Mouse (Mus musculus) kidney, postnatal 0 days (tissue): ENCODE results near the gene Olfr911-ps1. TPM values are rescaled to one million over a fixed set of nuclear protein-coding genes. Genes with fewer than 3 reads are reported as not detected.

Experiments
- ATAC-seq: fragments of 200-750 bp; cut with Nextera tagmentation; replicated peaks from 2 replicates; pipeline ENCODE4 v1.8.0; 2017; ENCODE audit warnings: low read depth, moderate number of reproducible peaks, moderate TSS enrichment, moderate library complexity; ENCODE audit not compliant: low FRiP score
- DNase-seq: peaks from one replicate; pipeline ENCODE4 v3.0.0-alpha.2; 2016; ENCODE audit warnings: low spot score
- H3K27ac ChIP-seq: fragments of 300-500 bp; sonication (generic); 2 replicates; pipeline ENCODE4 v1.5.1; 2014; ENCODE audit warnings: mild to moderate bottlenecking
- H3K27me3 ChIP-seq: fragments of 300-500 bp; sonication (generic); 2 replicates; pipeline ENCODE4 v1.6.1; 2014; ENCODE audit warnings: low read length, mixed read lengths; ENCODE audit not compliant: insufficient read depth
- H3K36me3 ChIP-seq: fragments of 300-500 bp; sonication (generic); 2 replicates; pipeline ENCODE4 v1.6.1; 2014; ENCODE audit warnings: low read length, mixed read lengths; ENCODE audit not compliant: insufficient read depth
- H3K4me1 ChIP-seq: fragments of 300-500 bp; sonication (generic); replicated peaks from 2 replicates; pipeline ENCODE4 v1.6.1; 2014; ENCODE audit warnings: antibody characterized with exemption, low read length, mixed read lengths; ENCODE audit not compliant: insufficient read depth
- H3K4me2 ChIP-seq: fragments of 300-500 bp; sonication (generic); 2 replicates; pipeline ENCODE4 v1.6.1; 2014; ENCODE audit warnings: mild to moderate bottlenecking, low read length, moderate library complexity, mixed read lengths
- H3K4me3 ChIP-seq: fragments of 300-500 bp; sonication (generic); replicated peaks from 2 replicates; pipeline ENCODE4 v1.5.1; 2014; ENCODE audit warnings: low read depth, low read length
- H3K9ac ChIP-seq: fragments of 300-500 bp; sonication (generic); 2 replicates; pipeline ENCODE4 v1.6.1; 2014; ENCODE audit warnings: low read depth, low read length
- H3K9me3 ChIP-seq: fragments of 300-500 bp; sonication (generic); replicated peaks from 2 replicates; pipeline ENCODE4 v1.6.1; 2016; ENCODE audit warnings: low read length, inconsistent platforms, mixed read lengths
- CTCF ChIP-seq: IDR thresholded peaks from 2 replicates; pipeline ENCODE4 v1.5.1; 2016; ENCODE audit warnings: antibody characterized with exemption, low read depth, mild to moderate bottlenecking, moderate library complexity
- WGBS: fragments of 180-500 bp; shearing (Covaris S2); extraction: QIAGEN DNeasy Blood & Tissue Kit; methylation state at CpG from one replicate; pipeline ENCODE4 v1.1.7; 2014; 5-methylcytosine and 5-hydroxymethylcytosine counted together
- polyA plus RNA-seq: library from polyadenylated mRNA; unstranded; fragments of >200 nt; fragmentation: Nextera tagmentation; extraction: Ambion mirVana; gene quantifications from 2 replicates; pipeline ENCODE4 v1.2.1, GENCODE M21; 2015

Gene Olfr911-ps1
- polyA plus RNA-seq: not detected in 2 replicates

DNA sequence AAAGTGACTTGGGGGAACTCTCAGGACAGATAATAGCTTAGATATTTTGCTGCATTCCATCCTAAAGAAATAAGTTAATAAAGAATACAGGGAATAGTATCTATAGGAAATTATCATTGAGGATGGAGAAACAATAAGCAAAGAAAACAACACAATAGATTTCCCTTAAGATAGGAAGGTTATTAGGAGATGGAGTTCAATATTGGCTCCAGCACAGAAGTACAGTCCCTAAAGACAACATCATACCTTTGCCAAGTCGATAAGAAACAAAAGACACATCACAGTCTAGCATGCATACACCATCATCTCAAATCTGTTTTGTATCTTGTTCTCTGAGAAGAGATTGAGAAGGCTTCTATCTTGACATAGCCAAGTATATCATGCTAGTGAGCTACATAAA lies at the start of gene Olfr911-ps1:
Gene Olfr911-ps1, plus strand, starts transcription at position 301 of the 400 bp plus-strand sequence.
- Histone ChIP-seq H3K4me1 (no peaks in the 10 kb centered on the region), H3K9me3 (no peaks in the 10 kb centered on the region), H3K9ac (no peak within 1 kb of the TSS), H3K27ac (no peak within 1 kb of the TSS), H3K27me3 (no peaks in the 10 kb centered on the region), H3K36me3 (no peaks in the 10 kb centered on the region), H3K4me2 (no peak within 1 kb of the TSS), H3K4me3 (no peak within 1 kb of the TSS)
- ATAC-seq (no peak), DNase-seq (no peak)
- 79% methylated on average over 1 of the region's 1 CpGs for WGBS
- no peak for TF ChIP-seq CTCF

DNA sequence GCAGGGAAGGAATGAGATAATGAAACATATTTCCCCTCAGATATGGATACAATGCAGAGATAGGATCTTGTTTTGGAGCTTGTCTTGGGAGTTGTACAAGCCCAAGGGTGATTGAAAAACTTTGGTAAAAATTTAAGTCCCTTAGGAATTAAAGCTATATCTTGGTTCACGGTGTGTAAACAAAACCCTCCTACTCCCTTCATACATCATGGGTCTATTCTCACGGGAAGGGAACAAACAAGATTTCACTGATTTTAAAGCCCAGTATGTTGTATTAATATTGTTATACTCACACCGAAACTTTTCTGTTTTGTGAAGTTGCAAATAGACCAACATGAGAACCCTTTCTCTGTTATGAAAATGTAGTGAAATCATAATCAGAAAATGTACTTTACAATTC lies 34.6 kb upstream of the Olfr911-ps1 start, which contains the start of gene Olfr906:
Gene Olfr906, plus strand, starts transcription at position 301 of the 400 bp plus-strand sequence.
- no peak for ATAC-seq
- 77% methylated on average over 3 of the region's 3 CpGs for WGBS
- TF ChIP-seq CTCF: no peak

DNA sequence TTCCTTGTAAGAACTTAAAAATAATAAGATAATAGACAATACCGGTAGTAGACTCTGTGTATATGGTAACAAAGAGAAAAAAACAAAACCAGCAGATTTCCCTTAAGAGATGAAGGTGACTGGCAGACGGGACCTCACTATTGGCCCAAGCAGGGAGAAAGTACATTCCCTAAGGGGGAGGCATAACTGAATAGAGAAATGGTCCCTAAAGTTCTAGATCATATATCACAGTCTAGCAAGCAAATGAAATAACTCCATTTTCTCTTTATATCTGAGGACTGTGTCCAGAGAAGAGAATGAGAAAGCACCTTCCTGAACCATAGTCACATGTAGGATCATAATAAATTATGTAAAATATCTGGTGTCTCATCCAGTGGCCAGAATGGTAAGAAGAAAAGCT lies 25.9 kb upstream of the Olfr911-ps1 start, which contains the start of gene Olfr907:
Gene Olfr907, plus strand, starts transcription at position 301 of the 400 bp plus-strand sequence.
- Histone ChIP-seq H3K4me1 (no peaks in the 10 kb centered on the region), H3K9me3 (no peaks in the 10 kb centered on the region), H3K36me3 (no peaks in the 10 kb centered on the region), H3K4me3 (no peak within 1 kb of the TSS), H3K27me3 (no peaks in the 10 kb centered on the region), H3K27ac (no peak within 1 kb of the TSS), H3K4me2 (no peak within 1 kb of the TSS), H3K9ac (no peak within 1 kb of the TSS)
- 77% methylated on average over 2 of the region's 2 CpGs for WGBS
- DNase-seq (no peak), ATAC-seq (no peak)
- no peak for TF ChIP-seq CTCF

More for the DNA sequence above, 34.6 kb upstream of the Olfr911-ps1 start, which contains the start of gene Olfr906:
- H3K9me3 ChIP-seq: no peaks in the 10 kb centered on the region
- no peaks in the 10 kb centered on the region for H3K27me3 ChIP-seq
- no peak for DNase-seq
- no peak within 1 kb of the TSS for H3K27ac ChIP-seq
- no peaks in the 10 kb centered on the region for H3K4me1 ChIP-seq
- H3K36me3 ChIP-seq: no peaks in the 10 kb centered on the region
- no peak within 1 kb of the TSS for H3K9ac ChIP-seq
- H3K4me3 ChIP-seq: no peak within 1 kb of the TSS
- no peak within 1 kb of the TSS for H3K4me2 ChIP-seq

DNA sequence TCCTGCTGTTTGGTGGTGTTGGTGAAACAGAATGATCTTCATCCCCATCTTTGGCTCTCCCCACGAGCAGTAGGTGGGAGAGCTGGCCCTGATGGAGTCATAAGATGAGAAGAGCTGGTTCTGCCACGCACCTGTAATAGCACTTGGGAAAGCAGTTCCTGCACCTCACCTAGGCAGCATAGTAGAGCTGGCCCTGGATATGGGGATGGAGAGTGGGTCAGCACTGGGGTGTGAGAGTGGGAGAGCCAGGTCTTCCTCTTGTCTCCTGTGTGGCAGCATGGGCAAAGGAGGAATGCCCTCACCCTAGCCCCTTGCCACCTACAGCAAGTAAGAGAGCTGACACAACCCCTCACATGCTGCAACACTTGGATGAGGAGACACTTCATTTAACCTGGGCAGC lies 9.0 kb upstream of the Olfr911-ps1 start:
- WGBS: 74% methylated on average over 2 of the region's 2 CpGs
- no peak overlapping the region for H3K27ac ChIP-seq
- no peak overlapping the region for H3K9ac ChIP-seq

DNA sequence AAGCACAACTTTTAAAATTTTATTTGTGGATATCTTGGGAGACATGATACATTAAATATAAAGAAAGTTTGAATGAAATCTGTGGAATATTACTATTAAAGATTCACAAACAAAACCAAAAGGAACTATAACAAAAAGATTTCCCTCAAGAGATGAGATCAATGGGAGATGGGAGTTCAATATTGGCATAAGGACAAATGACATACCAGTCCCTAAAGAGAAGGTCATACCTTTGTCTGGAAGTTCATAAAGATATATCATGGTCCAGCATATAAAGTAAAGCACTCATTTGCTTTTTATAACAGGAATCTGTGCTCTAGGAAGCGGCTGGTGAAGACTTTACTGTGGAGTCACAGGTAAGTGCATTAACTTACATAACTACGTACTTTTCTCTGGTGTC lies 16.2 kb downstream of the Olfr911-ps1 start, which contains the start of gene Olfr910:
Gene Olfr910, plus strand, starts transcription at position 301 of the 400 bp plus-strand sequence.
- DNase-seq (no peak), ATAC-seq (no peak)
- 86% methylated on average over 2 of the region's 2 CpGs for WGBS
- H3K4me1 ChIP-seq: no peaks in the 10 kb centered on the region
- H3K36me3 ChIP-seq: no peaks in the 10 kb centered on the region
- H3K9ac ChIP-seq: no peak within 1 kb of the TSS
- no peak within 1 kb of the TSS for H3K4me3 ChIP-seq
- no peak within 1 kb of the TSS for H3K4me2 ChIP-seq
- no peaks in the 10 kb centered on the region; the same call in 1 of the 2 replicates for H3K9me3 ChIP-seq
- no peak for TF ChIP-seq CTCF
- H3K27me3 ChIP-seq: no peaks in the 10 kb centered on the region
- no peak within 1 kb of the TSS for H3K27ac ChIP-seq

More for the DNA sequence above, 9.0 kb upstream of the Olfr911-ps1 start:
- Histone ChIP-seq H3K4me3 (no peak overlapping the region), H3K4me1 (no peaks in the 10 kb centered on the region), H3K9me3 (no peaks in the 10 kb centered on the region), H3K27me3 (no peaks in the 10 kb centered on the region), H3K36me3 (no peaks in the 10 kb centered on the region), H3K4me2 (no peak overlapping the region)
- no peak for TF ChIP-seq CTCF
- DNase-seq (no peak), ATAC-seq (no peak)

Other genes starting within 250 kb of the Olfr911-ps1 start
- not detected in 2 replicates for gene Olfr896-ps1, start 230.5 kb upstream of the Olfr911-ps1 start, polyA plus RNA-seq
- not detected in 2 replicates for gene Olfr25, start 192.5 kb upstream of the Olfr911-ps1 start, polyA plus RNA-seq
- not detected in 2 replicates for gene Olfr898, start 173.2 kb upstream of the Olfr911-ps1 start, polyA plus RNA-seq
- not detected in 2 replicates for gene Olfr250, start 154.7 kb upstream of the Olfr911-ps1 start, polyA plus RNA-seq
- gene Olfr251, start 144.5 kb upstream of the Olfr911-ps1 start, polyA plus RNA-seq: not detected in 2 replicates
- gene Olfr147, start 119.9 kb upstream of the Olfr911-ps1 start, polyA plus RNA-seq: not detected in 2 replicates
- gene Olfr901, start 92.1 kb upstream of the Olfr911-ps1 start, polyA plus RNA-seq: not detected in 2 replicates
- gene Olfr902, start 73.9 kb upstream of the Olfr911-ps1 start, polyA plus RNA-seq: not detected in 2 replicates
- gene Olfr904, start 58.4 kb upstream of the Olfr911-ps1 start, polyA plus RNA-seq: not detected in 2 replicates
- not detected in 2 replicates for gene Olfr905, start 50.5 kb upstream of the Olfr911-ps1 start, polyA plus RNA-seq
- gene Olfr906, start 34.5 kb upstream of the Olfr911-ps1 start, polyA plus RNA-seq: not detected in 2 replicates
- not detected in 2 replicates for gene Olfr907, start 25.8 kb upstream of the Olfr911-ps1 start, polyA plus RNA-seq
- not detected in 2 replicates for gene Olfr910, start 16.3 kb downstream of the Olfr911-ps1 start, polyA plus RNA-seq
- not detected in 2 replicates for gene Olfr912, start 58.6 kb downstream of the Olfr911-ps1 start, polyA plus RNA-seq
- not detected in 2 replicates for gene Olfr913, start 71.2 kb downstream of the Olfr911-ps1 start, polyA plus RNA-seq
- gene Olfr914, start 83.5 kb downstream of the Olfr911-ps1 start, polyA plus RNA-seq: not detected in 2 replicates
- not detected in 2 replicates for gene Olfr916, start 138.3 kb downstream of the Olfr911-ps1 start, polyA plus RNA-seq
- gene Olfr917, start 144.3 kb downstream of the Olfr911-ps1 start, polyA plus RNA-seq: not detected in 2 replicates
- not detected in 2 replicates for gene Olfr918, start 153.0 kb downstream of the Olfr911-ps1 start, polyA plus RNA-seq
- gene Olfr919, start 182.1 kb downstream of the Olfr911-ps1 start, polyA plus RNA-seq: not detected in 2 replicates
- gene Vwa5a, start 196.7 kb downstream of the Olfr911-ps1 start, polyA plus RNA-seq: 23.0 and 24.7 TPM in 2 replicates
- gene Olfr920, start 230.7 kb downstream of the Olfr911-ps1 start, polyA plus RNA-seq: 0.05 and 0.08 TPM in 2 replicates